Mouse (Mus musculus): ENCODE results near the gene Fscn2. TPM values are rescaled to one million over a fixed set of nuclear protein-coding genes. Genes with fewer than 3 reads are reported as not detected.

Gene Fscn2
- total and polyA plus RNA-seq, 3 experiments, result not detected

DNA sequence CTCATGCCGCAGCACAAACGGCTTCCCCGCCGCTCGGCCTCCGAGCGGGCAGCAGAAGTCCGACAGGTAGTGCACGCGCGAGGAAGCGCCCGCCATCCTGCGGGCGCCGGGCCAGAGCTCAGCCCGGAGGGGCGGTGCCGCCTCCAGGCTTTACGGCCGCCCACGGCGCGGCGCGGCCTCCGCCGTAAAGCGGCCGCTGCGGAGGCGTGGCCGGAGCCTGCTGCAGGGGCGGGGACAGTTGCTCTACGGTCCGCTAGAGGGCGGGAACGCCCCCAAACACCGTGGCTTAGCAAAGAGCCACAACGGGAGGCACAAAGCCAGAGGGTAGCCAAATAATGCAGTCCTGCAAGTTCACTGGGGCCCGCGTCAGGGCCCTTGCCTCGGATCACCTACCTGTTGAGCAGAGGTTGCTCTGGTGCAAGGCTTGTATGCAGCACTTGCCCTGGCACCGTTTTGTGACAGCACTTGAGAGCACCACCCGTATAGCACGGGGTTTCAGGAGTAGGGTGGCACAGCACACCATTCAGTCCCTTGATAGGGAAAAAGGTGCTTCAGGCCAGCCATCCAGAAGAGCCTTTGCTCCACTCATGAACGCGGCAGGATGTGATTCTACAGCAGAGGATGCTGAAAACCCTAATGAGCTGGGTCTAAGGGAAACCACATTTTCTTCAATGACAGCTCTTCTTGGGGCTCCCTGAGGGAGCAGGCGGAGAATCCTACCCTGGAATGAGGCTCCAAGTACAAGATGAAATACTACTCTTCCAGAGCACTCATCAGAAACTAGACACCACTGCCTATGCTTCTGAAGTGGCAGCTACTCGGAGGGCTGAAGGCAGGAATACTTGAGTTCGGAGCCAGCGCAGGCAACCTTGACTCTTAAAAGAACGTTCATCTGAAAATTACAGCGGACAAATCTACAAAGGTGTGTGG lies 17.5 kb downstream of the Fscn2 start, which contains the start of gene Faap100 (continued):
- TF ChIP-seq MAFK (IDR thresholded peaks at IDR 0.05; ENCODE audit: insufficient replicate concordance, low read length) (no peak), ELF1 (IDR thresholded peaks at IDR 0.05; ENCODE audit: low read depth, low read length) (peak; percentile 75), HCFC1 (IDR thresholded peaks at IDR 0.05; ENCODE audit: low read depth, low read length) (peak; percentile 84), RAD21 (IDR thresholded peaks at IDR 0.05; ENCODE audit: low read depth, low read length) (peak; percentile 13)

DNA sequence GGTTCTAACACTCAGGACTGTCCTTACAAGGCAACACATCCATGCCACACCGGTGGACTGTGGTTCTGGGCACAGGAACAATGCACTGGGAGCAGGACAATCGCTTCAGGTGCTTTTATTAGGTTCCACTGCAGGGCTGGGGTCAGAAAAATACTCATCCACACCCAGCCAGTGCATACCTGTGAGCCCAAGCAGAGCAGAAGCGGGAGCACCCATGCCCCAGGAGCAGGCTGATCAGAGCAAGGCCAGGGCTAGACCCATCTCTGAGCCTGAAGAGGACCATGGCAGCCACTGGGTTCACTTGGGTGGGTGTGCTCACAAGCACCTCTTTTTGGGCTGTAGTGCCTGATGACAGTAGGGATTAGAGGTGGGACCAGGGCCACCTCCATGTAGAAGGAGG lies 18.9 kb downstream of the Fscn2 start:
- no peaks in the 10 kb centered on the region for H3K27me3 ChIP-seq (replicated peaks)
- no peak for DNase-seq (ENCODE audit: extremely low read depth)
- H3K4me1 ChIP-seq (ENCODE audit: control insufficient read depth in 1 of 2, insufficient read depth in 2 of 2), result peaks cover 11 to 18% of the 10 kb centered on the region in 2 experiments
- peaks cover 55 to 82% of the 10 kb centered on the region in 2 experiments for H3K36me3 ChIP-seq (replicated peaks in 1 of 2; ENCODE audit: control insufficient read depth in 1 of 2, insufficient read depth in 1 of 2, low read length in 1 of 2)
- H3K79me2 ChIP-seq (replicated peaks; ENCODE audit: control insufficient read depth, extremely low read depth, insufficient read depth, poor library complexity, severe bottlenecking), result no peaks in the 10 kb centered on the region
- TF ChIP-seq HCFC1 (IDR thresholded peaks at IDR 0.05; ENCODE audit: low read depth, low read length) (no peak), ETS1 (conservative IDR thresholded peaks at IDR 0.05; ENCODE audit: low read depth, low read length) (no peak), MAX (IDR thresholded peaks at IDR 0.05; ENCODE audit: low read length) (no peak), USF1 (IDR thresholded peaks at IDR 0.05; ENCODE audit: low read depth, low read length) (no peak), POLR2AphosphoS2 (IDR thresholded peaks at IDR 0.05; ENCODE audit: low read depth, low read length) (no peak; the same call in 1 of the 2 replicates), JUN (IDR thresholded peaks at IDR 0.05; ENCODE audit: insufficient read depth, low read depth, low read length) (no peak), GABPA (IDR thresholded peaks at IDR 0.05; ENCODE audit: insufficient replicate concordance, low read depth, low read length) (no peak), CTCF (conservative IDR thresholded peaks at IDR 0.05 in 1 of 2, IDR thresholded peaks at IDR 0.05 in 1 of 2; ENCODE audit: low read depth in 2 of 2, low read length in 2 of 2) (no peak), USF2 (conservative IDR thresholded peaks at IDR 0.05; ENCODE audit: low read depth, low read length) (no peak), PAX5 (IDR thresholded peaks at IDR 0.05; ENCODE audit: low read length) (no peak), IRF4 (IDR thresholded peaks at IDR 0.05; ENCODE audit: low read depth, low read length) (no peak), MEF2A (IDR thresholded peaks at IDR 0.05; ENCODE audit: borderline replicate concordance, low read depth, low read length) (no peak), SMC3 (IDR thresholded peaks at IDR 0.05; ENCODE audit: low read depth, low read length) (no peak), CHD1 (IDR thresholded peaks at IDR 0.05; ENCODE audit: low read depth, low read length) (no peak)
- no peaks in the 10 kb centered on the region for H3K9me3 ChIP-seq (replicated peaks; ENCODE audit: low read length)
- dilution Hi-C loops (cut with MboI; ENCODE audit: extremely low pct_ligation_motif_present, extremely low pct_unique_long_range_greater_than_20kb, low sequenced_read_pairs) (no loop called here), in situ Hi-C loops (cut with MboI; ENCODE audit: low pct_ligation_motif_present, low pct_unique_long_range_greater_than_20kb, low sequenced_read_pairs) (no loop called here)
- H3K27ac ChIP-seq (ENCODE audit: insufficient read depth, low read depth), result no peak overlapping the region
- no peak overlapping the region for H3K9ac ChIP-seq (ENCODE audit: insufficient read depth, low read depth)
- no peak overlapping the region for H3K4me3 ChIP-seq (replicated peaks in 1 of 3; ENCODE audit: low read depth in 2 of 3, low read length in 2 of 3, poor library complexity in 1 of 3)
- no peak overlapping the region for H3K4me2 ChIP-seq (ENCODE audit: insufficient read depth, low read depth, poor library complexity, severe bottlenecking)
